Mouse (Mus musculus) small intestine, adult 2 months (tissue): Measurements from ENCODE around the gene Disp1.

Source experiments
- CTCF ChIP-seq: fragments of 200-500 bp; IDR thresholded peaks from 2 replicates; pipeline ENCODE4 v1.5.1; 2012; ENCODE audit warnings: low read depth, mild to moderate bottlenecking, control low read depth, inconsistent platforms, low read length, moderate library complexity, mixed read lengths; ENCODE audit not compliant: insufficient replicate concordance, insufficient read length; ENCODE audit errors: extremely low read depth
- POLR2A ChIP-seq: fragments of 200-500 bp; IDR thresholded peaks from 2 replicates; pipeline ENCODE4 v1.6.1; 2012; ENCODE audit warnings: low read depth, mild to moderate bottlenecking, control low read depth, inconsistent platforms, low read length, moderate library complexity

DNA sequence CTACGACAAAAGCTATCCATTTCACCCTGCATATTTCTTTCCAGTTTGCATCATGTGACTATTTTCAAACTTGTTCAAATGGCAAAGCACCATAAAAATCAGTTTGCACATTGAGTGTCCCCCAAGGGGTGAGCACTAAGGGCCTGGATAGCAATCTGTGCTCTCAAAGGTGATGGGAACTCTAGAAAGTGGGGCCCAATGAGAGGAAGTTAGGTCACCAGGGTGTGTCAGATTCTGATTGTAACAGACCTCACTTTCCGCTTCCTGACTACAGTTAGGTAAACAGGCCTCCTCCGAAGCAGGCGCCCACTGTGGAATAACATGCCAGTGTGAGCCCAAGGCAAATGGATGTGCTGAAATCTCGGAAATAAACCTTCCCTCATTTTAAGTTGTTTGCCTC is 54.6 kb downstream of the Disp1 start:
- TF ChIP-seq CTCF (no peak), POLR2A (no peak)
